Mouse (Mus musculus): ENCODE results near the gene Baz2b.

- TF ChIP-seq CTCF (IDR thresholded peaks at IDR 0.05; ENCODE audit: insufficient read depth, low read depth, low read length) (no peak), POLR2A (IDR thresholded peaks at IDR 0.05; ENCODE audit: insufficient read depth, low read depth, low read length) (no peak)
These were observed 331.4 kb downstream of the Baz2b start for GRCm38 (mm10) chr2:59878221-59878620.
